Mouse (Mus musculus) limb, embryonic 14.5 days (tissue): ENCODE results near the gene Acp5. TPM values are rescaled to one million over a fixed set of nuclear protein-coding genes. Genes with fewer than 3 reads are reported as not detected.

Experiments used
- ATAC-seq: fragments of 200-750 bp; cut with Nextera tagmentation; 2 replicates; pipeline ENCODE4 v1.8.0; 2017; ENCODE audit warnings: low read depth, moderate number of reproducible peaks, moderate TSS enrichment; ENCODE audit not compliant: low FRiP score
- DNase-seq: peaks from one replicate; pipeline ENCODE4 v3.0.0-alpha.2; 2015; ENCODE audit warnings: low spot score
- H3K27ac ChIP-seq: fragments of 300-500 bp; sonication (generic); replicated peaks from 2 replicates; pipeline ENCODE4 v1.5.1; 2014; ENCODE audit warnings: low read depth, mild to moderate bottlenecking, low read length, moderate library complexity, mixed read lengths
- H3K27me3 ChIP-seq: fragments of 300-500 bp; sonication (generic); 2 replicates; pipeline ENCODE4 v1.6.1; 2014; ENCODE audit warnings: low read length, mixed read lengths; ENCODE audit not compliant: control insufficient read depth, insufficient read depth
- H3K36me3 ChIP-seq: fragments of 300-500 bp; sonication (generic); 2 replicates; pipeline ENCODE4 v1.6.1; 2014; ENCODE audit warnings: mild to moderate bottlenecking, low read length, moderate library complexity, mixed read lengths; ENCODE audit not compliant: control insufficient read depth, insufficient read depth
- H3K4me1 ChIP-seq: fragments of 300-500 bp; sonication (generic); 2 replicates; pipeline ENCODE4 v1.6.1; 2014; ENCODE audit warnings: antibody characterized with exemption, low read length, mixed read lengths; ENCODE audit not compliant: control insufficient read depth, insufficient read depth
- H3K4me2 ChIP-seq: fragments of 300-500 bp; sonication (generic); replicated peaks from 2 replicates; pipeline ENCODE4 v1.6.1; 2014; ENCODE audit warnings: low read depth, mild to moderate bottlenecking, low read length, moderate library complexity; ENCODE audit not compliant: severe bottlenecking
- H3K4me3 ChIP-seq: fragments of 300-500 bp; sonication (generic); replicated peaks from 2 replicates; pipeline ENCODE4 v1.5.1; 2014; ENCODE audit warnings: low read length
- H3K9ac ChIP-seq: fragments of 300-500 bp; sonication (generic); 2 replicates; pipeline ENCODE4 v1.6.1; 2014; ENCODE audit warnings: mild to moderate bottlenecking, low read depth, low read length, moderate library complexity; ENCODE audit not compliant: severe bottlenecking
- H3K9me3 ChIP-seq: fragments of 300-500 bp; sonication (generic); 2 replicates; pipeline ENCODE4 v1.6.1; 2016; ENCODE audit warnings: low read length; ENCODE audit not compliant: control insufficient read depth
- POLR2A ChIP-seq: fragments of 200-500 bp; IDR thresholded peaks from 2 replicates; pipeline ENCODE4 v1.8.0; 2012; ENCODE audit warnings: inconsistent platforms, mild to moderate bottlenecking, moderate library complexity, borderline replicate concordance; ENCODE audit not compliant: insufficient read depth, insufficient read length; ENCODE audit errors: extremely low read depth
- WGBS: fragments of 180-500 bp; shearing (Covaris S2); extraction: QIAGEN DNeasy Blood & Tissue Kit; methylation state at CpG from one replicate; pipeline ENCODE4 v1.1.7; 2014; 5-methylcytosine and 5-hydroxymethylcytosine counted together
- polyA plus RNA-seq, 2 experiments: library from polyadenylated mRNA; depleted of rRNA in 1 of 2; stranded (reverse) in 1 of 2; unstranded in 1 of 2; fragments of >200 nt; fragmentation: Nextera tagmentation in 1 of 2; extraction: Ambion mirVana in 1 of 2; gene quantifications; 2 replicates each; pipeline versions ENCODE4 v1.2.1 to v1.2.3; 2012 to 2014

Acp5 gene
- polyA plus RNA-seq, 2 experiments, result 21.6 to 23.6 TPM

DNA sequence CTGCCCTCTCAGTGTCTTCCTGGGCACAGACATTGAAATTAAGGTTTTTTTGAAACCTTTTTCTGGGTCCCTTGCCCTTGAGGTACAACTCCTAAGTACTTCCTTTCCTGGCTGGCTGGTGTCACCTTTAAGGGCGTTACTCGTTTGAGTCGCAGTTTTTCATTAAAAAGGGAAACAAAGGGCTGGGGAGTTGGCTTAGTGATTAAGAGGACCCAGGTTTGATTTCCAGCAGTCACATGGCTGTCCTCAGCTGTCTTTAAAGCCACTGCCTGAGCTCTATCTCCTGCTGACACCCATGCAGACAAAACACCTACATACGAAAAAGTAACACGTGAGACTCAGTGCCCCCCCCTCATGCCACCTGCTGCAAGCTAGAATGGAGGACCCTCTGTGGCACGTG lies 30.5 kb upstream of the Acp5 start:
- Histone ChIP-seq H3K9ac (no peak overlapping the region), H3K4me2 (no peak overlapping the region), H3K4me1 (0 out of 2 replicates have a peak, but pooled peaks cover 4% of the 10 kb centered on the region), H3K36me3 (no peaks in the 10 kb centered on the region), H3K4me3 (no peak overlapping the region), H3K27ac (no peak overlapping the region), H3K9me3 (0 out of 2 replicates have a peak, but pooled peaks cover 6% of the 10 kb centered on the region), H3K27me3 (no peaks in the 10 kb centered on the region)
- ATAC-seq (no peak), DNase-seq (no peak)
- WGBS, result 47% methylated on average over 6 of the region's 6 CpGs
- TF ChIP-seq POLR2A, result no peak

GRCm38 (mm10) chr9:22164711-22165668 lies 29.5 kb upstream of the Acp5 start:
- Histone ChIP-seq H3K27ac (no peak overlapping the region), H3K27me3 (no peaks in the 10 kb centered on the region), H3K4me2 (peak overlapping the region; percentile 94), H3K9ac (peak overlapping the region; percentile 73), H3K9me3 (0 out of 2 replicates have a peak, but pooled peaks cover 6% of the 10 kb centered on the region), H3K4me3 (peak overlapping the region; percentile 58), H3K36me3 (no peaks in the 10 kb centered on the region), H3K4me1 (0 out of 2 replicates have a peak, but pooled peaks cover 4% of the 10 kb centered on the region)
- peak; percentile 75 for ATAC-seq
- WGBS, result 3% methylated on average over 46 of the region's 54 CpGs
- DNase-seq, result peak; percentile 36
- TF ChIP-seq POLR2A, result no peak

- Histone ChIP-seq H3K4me1 (0 out of 2 replicates have a peak, but pooled peaks cover 4% of the 10 kb centered on the region), H3K36me3 (peaks cover 8% of the 10 kb centered on the region; the same call in 1 of the 2 replicates), H3K27ac (no peak overlapping the region), H3K4me3 (no peak overlapping the region), H3K9me3 (0 out of 2 replicates have a peak, but pooled peaks cover 6% of the 10 kb centered on the region), H3K4me2 (no peak overlapping the region), H3K27me3 (no peaks in the 10 kb centered on the region), H3K9ac (no peak overlapping the region)
- DNase-seq, result no peak
- TF ChIP-seq POLR2A, result no peak
- 84% methylated on average over 7 of the region's 7 CpGs for WGBS
- ATAC-seq, result no peak
Observed at GRCm38 (mm10) chr9:22162912-22163311, 27.4 kb upstream of the Acp5 start.

DNA sequence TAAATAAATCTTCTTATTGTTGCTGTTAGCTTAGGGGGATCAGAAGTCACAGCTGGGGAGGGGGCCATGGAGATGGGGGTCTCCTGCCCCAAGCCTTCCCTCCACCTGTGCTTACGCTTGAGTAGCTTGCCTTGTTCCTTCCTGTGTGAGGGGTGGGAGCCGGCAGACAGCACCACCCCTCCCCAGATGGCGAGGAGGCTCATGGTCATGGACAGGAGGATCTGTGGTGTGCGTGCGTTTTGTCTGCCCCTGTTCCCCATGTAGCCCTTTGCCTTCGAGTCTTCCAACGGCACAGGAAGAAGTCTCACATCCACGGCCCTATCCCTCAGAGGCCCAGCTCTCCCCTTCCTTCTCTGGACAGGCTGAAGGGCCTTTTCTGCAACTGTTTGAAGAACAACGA lies 26.8 kb upstream of the Acp5 start:
- Histone ChIP-seq H3K4me2 (no peak overlapping the region), H3K4me3 (no peak overlapping the region), H3K4me1 (peaks cover 8% of the 10 kb centered on the region), H3K27ac (no peak overlapping the region), H3K9ac (no peak overlapping the region), H3K36me3 (peaks cover 9% of the 10 kb centered on the region; the same call in 1 of the 2 replicates), H3K9me3 (0 out of 2 replicates have a peak, but pooled peaks cover 6% of the 10 kb centered on the region), H3K27me3 (no peaks in the 10 kb centered on the region)
- no peak for TF ChIP-seq POLR2A
- WGBS, result 76% methylated on average over 9 of the region's 9 CpGs
- no peak for ATAC-seq
- DNase-seq, result no peak

- no peak for TF ChIP-seq POLR2A
- no peak for DNase-seq
- Histone ChIP-seq H3K4me1 (peaks cover 10% of the 10 kb centered on the region), H3K27me3 (no peaks in the 10 kb centered on the region), H3K4me2 (no peak overlapping the region), H3K9me3 (no peaks in the 10 kb centered on the region), H3K9ac (no peak overlapping the region), H3K27ac (no peak overlapping the region), H3K36me3 (peaks cover 9% of the 10 kb centered on the region; the same call in 1 of the 2 replicates), H3K4me3 (no peak overlapping the region)
- ATAC-seq, result no peak
- WGBS, result 38% methylated on average over 6 of the region's 6 CpGs
Observed at GRCm38 (mm10) chr9:22161299-22161698, 25.8 kb upstream of the Acp5 start.
